Mouse (Mus musculus): ENCODE measurements around the gene 1700018B08Rik.

1700018B08Rik gene

DNA sequence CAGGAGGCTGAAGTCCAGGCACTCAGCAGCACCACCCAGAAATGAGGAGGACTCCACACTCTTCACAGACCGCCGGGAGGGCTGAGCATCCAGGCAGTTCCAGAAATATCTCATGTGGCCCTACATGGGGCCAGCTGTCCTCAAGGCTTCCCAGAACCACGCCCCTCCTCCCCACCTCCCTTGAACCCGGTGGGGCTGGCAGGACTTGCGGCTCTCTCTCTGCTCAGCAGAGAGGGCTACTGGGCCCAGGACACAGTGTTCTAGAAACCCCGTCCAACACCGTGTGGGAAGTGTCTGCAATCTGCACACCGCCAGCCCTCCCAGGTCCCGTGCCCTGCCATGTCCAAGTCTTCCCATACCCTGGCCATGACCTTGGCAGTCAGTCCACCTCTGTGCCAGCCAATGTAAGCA is 18.8 kb upstream of the 1700018B08Rik start:
- DNase-seq (ENCODE audit: extremely low read depth, low read depth): no peak

DNA sequence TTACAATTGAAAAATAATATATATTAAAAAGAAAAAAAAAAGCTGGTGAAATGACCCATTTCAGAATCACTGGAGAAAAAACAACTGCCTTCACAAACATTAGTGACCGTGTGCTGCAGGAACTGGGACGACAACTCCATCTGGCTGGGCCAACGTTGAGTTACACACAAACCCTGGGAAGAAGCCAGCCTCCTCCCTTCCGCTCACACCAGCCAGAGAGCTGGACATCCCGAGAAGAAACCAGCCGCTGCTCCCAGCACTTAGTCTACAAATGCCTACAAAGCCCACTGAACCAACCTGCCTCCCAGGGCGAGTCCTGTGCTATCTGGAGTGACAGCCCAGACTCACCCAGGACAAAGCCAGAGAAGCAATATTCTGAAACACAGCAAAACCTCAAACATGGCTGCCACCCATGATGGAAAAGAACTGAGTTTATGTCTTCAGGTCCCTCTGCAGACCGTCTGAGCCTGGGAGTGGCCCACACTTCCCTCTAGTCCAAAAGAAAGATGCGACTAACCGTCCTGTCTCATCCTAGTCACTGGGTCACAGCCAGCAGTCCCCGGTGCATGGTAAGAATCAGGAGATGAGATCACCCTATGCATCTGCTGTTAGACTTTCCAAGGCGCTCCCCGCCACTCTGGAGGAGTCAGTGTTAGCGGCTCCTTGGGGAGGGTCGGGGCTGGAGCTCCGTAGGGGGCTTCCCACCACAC is 17.7 kb upstream of the 1700018B08Rik start:
- DNase-seq (ENCODE audit: extremely low read depth, low read depth): no peak

DNA sequence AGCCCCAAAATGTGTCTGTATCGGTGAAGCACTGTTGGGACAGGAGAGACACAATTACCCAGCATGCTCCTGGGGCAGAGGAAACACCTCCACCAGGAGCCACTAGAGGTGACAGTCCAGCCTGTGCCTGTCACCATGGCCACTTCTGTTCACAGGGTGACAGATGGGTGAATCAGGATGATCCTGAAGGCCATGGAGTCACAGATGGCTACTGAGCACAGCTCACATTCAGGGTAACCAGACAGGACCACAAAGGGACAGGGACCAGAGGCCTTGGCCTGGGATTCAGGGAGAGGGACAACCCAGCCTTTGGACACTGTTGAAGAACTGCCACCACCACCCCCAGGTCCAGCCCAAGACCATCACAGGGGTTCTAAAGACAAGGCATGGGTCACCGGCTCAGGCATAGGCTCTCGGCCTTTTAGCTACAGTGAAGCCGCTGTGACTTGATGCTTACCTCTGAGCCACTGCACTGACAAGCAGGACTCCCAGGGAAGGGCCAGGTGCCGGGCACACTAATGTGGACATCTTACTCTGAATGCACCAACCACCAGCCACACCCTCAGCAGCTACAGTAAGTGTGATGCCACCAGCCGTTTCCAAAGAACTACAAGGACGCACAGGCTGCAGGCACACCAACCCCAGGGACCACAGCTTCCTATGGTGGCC is 16.4 kb upstream of the 1700018B08Rik start:
- DNase-seq (ENCODE audit: extremely low read depth, low read depth): no peak

DNA sequence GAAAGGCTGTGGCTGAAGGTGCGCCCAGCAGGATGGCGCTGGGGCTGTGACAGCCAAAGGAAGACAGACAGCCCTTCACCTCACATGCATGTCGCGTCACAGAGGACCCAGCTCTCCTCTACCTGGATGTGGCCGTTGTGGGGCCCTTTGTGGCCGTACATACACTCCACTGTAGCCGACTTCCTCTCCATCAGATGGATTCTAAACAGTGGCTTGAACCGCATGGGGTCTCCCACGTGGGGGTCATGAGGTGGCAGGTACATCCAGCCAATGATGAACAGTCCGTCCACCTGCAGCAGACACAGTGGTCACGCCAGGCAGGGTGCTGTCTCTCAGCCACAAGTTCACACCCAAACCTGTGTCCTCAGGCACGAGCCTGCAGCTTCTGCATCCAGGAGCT is 15.7 kb upstream of the 1700018B08Rik start:
- no peak for DNase-seq (ENCODE audit: extremely low read depth, low read depth)

DNA sequence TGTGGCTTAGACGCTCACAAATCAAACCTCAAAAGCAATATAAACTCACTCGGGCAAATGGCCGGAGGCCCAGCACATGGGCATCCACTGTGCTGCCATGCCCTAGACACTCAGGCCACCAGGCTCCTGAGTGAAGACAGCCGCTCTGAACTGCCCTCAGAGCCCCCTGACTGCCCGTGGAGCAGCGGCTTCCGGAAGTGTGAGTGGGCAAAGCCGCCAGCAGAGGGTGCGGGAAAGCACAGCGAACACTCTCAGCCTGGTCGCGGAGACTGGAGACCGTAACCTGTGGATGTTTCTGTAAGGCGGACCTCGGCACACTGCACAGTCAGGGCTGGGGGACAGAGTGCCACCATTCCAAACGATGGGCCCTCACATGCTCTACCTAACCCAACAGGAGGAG is 14.4 kb upstream of the 1700018B08Rik start:
- DNase-seq (ENCODE audit: extremely low read depth, low read depth): no peak

DNA sequence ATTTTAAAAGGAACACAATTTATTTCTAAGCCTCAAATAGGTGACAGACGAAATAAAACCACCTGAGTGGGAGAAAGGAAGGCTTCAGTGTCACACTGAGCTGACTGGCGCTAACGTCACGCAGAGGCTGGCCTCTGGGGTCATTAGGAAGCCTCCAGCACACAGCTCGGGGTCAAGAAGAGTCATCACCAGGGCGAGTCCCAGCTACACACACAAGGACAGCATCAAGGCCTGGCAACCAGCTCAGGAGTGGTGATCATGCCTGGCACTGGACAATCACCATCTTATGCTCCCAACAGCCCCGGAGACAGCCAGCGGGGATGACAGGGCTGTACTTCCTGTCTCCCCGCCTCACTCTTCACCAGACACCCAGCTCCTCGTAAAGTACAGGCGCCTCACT is 13.6 kb upstream of the 1700018B08Rik start:
- no peak for DNase-seq (ENCODE audit: extremely low read depth, low read depth)

DNA sequence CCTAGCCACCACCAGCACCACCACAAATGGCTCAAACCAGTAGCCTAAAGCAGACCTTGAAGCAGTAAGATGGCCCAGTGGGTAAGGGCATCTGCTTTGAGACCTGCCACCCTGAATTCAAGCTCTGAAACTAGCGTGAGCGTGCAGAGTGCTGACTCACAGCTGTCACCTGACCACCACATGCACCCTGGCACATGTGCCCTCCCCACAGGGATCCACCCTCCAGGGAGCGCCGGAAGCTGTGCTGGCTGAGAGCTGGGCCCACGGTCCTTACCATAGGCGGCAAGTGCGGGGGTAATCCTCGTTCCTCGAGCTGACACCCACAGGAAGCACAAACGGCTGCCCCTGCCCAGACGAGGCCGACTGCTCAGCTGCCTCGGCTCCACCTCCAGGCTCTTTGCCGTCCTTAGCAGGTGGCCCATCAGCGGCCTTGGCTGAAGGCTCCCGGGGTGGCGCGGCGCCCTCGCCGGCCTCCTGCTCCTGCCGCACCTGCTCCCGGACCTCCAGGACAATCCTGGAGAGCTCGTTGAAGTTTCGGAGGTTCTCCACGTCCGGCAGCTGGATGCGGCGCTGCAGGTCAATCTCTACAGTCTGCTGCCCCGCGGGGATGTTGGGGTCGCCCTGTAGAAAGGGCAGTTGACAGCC is 9.8 kb upstream of the 1700018B08Rik start:
- no peak for DNase-seq (ENCODE audit: extremely low read depth, low read depth)

DNA sequence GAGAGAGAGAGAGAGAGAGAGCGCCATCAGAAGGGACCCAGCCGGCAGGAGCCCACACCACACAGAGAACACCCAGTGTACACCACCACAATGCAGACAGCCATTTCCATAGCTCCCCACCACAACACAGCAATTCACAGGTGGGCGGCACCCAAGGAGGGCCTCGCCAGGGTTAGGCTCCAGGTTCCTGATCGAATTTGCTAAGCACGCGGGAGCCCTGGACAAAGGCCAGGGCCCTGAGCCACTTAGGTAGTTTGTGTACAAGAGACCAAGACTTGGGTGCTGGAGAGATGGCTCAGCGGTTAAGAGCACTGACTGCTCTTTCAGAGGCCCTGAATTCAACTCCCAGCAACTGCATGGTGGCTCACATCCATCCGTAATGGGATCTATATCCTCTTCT is 8.4 kb upstream of the 1700018B08Rik start:
- no peak for DNase-seq (ENCODE audit: extremely low read depth, low read depth)

DNA sequence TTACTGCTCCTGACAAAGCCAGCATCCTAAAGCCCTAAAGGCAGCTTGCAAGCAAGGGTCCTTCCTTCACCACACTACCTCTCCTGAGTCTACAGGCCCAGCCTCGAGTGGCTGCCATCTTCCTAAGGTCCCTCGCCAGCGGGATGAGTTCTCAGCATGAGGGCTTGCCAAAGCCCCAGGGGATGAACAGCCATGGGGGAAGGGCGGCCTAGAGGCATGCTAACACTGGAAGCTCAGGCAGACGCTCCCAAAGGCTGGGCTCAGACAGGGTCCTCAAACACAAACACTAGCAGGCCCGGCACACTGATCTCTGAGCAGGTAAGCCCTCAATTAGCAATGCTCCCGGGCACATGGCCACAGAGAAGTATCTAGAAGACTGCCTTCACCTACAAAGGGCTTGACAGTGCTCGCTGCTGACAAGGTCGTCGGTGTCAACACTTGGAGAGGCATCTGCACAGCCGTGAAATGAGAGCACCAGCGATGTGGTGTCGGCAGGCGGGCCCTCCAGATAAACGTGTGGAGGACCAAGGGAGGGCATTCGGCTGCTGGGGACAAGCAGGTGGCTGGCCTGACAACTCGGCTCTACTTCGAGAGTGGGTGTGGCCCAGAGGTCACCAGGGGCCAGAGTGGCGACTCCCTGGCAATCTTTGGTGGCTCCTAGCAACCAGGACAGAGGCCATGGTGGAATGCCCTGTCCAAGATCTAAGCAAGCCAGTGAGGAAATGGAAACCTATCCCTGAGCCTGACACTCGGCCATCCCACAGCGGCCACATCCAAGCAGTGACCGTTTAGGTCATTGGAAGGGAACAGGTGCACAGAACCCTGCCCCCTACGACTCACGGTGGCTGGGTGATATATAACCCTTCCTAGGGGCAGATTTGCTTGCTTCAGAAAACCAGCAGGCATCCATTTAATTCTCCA is 7.2 kb upstream of the 1700018B08Rik start:
- no peak for DNase-seq (ENCODE audit: extremely low read depth, low read depth)

DNA sequence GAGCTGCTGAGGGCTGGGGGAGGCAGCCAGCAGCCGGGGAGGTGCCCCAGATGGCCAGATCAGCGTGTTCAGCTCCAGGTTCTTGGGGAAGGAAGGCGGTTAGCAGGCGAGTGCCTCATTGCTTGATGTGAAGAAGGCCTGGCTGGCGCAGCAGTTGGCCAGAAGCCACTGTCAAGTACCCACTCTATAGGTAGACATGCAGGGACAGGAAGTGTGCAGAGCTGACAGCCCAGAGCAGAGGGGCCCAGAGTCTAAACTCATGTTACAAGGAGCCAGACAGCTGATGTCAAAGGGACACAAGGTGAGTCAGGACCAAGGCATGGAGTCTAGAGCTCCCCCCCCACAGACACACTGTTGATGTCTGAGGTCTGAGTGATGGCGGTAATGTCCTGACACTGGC is 5.9 kb upstream of the 1700018B08Rik start:
- no peak for DNase-seq (ENCODE audit: extremely low read depth, low read depth)

DNA sequence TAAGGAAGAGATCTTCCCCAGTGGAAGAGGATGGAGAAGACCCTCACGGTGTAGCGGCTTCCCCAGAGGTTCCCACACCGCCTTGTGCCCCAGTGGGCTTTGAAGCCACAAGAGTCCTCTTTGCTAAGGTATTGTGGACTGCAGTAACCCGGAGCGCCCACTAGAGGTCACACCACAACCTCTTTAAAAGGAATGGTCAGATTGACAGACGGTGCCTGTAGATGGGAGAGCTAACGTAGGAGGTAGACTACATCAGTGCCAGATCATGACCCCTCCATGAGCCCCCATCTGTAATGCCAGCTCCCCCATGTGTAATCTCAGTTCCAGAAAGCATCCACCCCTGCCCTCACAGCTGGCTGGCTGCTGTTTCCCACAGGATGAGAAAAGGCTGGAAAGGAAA is 3.0 kb upstream of the 1700018B08Rik start:
- peak; percentile 35 for DNase-seq (ENCODE audit: extremely low read depth, low read depth)

DNA sequence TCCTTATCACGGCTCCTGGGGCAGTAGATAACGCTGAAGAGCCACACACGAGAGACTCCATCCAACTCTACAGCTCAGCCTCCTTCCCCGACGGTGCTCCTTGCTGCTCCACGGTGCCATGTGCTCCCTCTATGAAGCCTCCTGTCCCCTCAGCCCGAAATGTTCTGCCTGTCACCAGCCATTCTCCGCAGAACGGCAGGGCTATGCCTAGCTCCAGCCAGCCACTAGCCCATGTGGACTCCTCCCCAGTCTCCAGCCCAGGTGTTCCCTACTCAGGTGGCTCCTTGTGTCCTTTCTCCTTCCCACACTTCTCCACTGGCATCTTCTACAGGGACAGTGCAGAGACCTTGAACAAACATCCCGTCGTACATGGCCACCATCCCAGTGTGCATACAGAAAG is 816 bp upstream of the 1700018B08Rik start:
- DNase-seq (ENCODE audit: extremely low read depth, low read depth): no peak

DNA sequence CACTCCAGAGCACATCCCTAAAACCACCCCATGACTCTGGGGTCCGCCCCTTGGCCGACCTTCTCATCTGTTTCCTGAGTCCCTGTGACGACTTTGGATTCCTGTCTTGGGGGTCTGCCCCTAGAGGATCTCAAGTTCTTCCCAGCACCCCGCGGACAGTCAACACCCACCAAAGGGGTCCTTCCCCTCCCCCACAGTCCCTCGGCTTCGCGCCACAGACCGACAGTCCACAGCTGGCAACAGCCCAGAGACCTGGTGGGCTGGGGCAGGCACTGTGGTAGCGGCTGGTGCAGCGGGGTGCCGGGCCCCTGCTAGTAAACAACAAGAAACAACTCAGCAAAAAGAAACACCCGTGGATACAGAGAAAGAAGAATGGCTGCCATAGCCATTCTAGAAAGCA is 1.2 kb downstream of the 1700018B08Rik start:
- DNase-seq (ENCODE audit: extremely low read depth, low read depth): no peak

DNA sequence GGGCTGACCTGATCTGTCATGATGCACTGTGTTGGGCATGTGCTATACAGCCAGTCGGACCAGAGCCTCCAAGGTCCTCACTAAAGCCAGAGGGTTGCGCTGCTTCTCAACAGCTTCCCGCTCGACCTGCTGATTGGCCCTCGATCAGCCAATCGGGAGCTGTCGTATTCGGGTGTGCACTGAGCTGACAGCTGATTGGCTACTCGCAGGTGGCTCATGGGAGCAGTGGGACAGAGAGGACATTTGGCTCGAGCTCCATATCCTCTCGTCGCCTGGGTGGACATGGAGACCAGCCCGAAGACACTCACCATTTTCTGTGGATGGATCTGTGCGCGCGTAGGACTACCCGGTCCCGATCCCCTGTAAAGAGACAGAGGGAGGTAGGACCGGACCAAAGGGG is 2.3 kb downstream of the 1700018B08Rik start:
- no peak for DNase-seq (ENCODE audit: extremely low read depth, low read depth)

DNA sequence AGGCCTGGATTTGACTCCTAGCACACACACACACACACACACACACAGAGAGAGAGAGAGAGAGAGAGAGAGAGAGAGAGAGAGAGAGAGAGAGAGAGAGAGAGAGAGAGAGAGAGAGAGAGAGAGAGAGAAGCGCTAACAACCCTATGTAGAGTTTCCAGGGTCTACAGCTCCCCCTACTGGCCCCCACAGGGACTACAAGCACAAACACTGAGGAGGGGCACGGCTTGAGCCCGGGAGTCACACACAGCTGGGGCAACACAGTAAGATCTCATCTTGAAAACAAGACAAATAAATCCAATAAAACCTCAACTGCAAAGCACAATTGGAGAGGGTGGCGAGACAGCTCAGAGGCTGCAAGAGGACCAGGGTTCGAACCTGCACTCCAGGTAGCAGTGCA is 11.7 kb downstream of the 1700018B08Rik start:
- DNase-seq (ENCODE audit: extremely low read depth, low read depth): no peak

DNA sequence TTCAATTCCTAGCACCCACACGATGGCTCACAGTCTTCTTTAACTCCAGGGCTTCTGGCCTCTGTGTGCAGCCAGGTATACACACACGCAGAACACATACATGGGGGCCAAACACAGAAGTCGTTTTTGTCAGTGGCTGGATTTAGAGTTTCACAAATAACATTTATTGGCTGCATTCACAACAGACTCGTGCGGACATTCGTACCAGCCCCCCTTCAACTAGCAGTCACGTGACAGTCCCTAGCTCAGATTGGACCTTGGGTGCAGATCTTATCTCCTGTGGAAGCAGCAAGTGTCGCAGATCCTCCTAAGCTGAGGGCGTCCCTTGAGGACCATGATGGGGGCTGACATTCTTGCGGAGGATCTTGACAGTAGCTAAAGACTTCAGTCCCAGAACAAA is 13.5 kb downstream of the 1700018B08Rik start:
- no peak for DNase-seq (ENCODE audit: extremely low read depth, low read depth)

DNA sequence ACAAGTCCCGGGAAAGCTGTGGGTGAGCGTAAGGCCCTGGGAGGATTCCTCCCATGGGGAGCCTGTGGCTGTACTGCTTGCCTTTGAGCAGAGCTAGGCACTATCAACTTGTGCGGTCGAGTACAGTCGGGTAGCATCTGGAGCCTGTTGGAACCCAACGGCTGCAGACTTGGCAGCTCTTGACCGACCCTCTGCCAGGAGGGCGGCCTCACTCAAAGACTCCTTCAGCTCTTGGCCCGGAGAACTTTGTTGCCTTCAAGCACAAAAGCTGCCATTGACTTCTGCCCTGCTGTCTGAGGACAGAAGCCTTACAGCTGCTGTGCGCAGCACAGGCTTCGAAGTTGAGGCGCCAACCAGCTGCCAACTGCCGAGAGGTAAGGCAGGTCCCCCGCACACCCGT is 15.3 kb downstream of the 1700018B08Rik start:
- no peak for DNase-seq (ENCODE audit: extremely low read depth, low read depth)

DNA sequence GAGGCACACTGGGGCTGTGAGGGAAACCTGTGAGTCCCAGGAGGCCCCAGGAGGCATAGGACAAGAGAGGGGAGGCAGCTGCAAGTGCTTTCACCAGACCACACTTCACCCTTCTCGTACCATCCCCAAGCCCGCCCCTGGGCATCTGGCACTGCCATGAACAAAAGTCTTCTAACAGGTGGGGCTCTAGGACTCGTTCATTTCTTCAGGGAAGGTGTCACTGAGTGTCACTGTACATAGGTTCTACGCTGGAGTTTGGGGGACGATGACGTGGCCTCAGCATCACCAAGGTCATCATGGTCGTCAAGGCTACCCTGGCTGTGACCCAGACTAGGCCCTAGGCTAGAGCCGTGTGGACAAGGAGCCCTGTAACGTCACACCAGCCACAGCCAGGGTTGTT is 16.4 kb downstream of the 1700018B08Rik start:
- no peak for DNase-seq (ENCODE audit: extremely low read depth, low read depth)

DNA sequence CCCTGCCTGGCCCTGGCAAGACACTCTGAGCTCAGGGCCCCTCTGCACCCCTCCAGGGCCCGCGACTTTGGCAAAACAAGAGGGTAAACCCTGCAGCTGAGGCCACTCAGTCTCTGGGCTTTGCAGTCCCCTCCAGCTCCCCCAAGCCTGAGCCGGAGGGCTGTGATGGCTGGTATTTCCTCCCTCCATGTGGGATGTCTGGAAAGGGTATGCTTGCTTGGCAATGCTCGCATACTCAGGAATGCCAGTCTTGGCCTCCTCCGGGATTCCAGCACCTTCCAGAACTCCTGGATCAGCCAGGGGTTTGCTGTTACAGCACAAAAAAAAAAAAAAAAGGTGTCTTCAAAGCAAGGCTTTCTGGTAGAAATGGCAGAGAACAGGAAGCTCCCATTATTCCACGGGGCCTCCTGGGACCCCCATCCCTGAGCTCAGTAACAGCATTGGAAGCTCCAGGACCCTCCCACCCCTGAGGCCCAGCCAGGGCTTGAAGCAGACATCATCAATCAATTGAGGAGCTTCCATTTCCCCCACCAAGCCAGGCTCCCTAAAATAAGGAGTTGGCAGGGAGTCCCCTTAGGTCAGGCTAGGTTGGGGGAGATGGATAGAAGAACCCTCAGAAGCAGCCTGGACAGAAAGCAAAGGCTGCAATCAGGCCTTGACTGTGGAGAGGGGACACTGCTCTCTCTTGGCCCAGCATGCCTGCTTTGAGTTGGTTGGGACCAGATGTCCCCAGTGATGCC is 17.1 kb downstream of the 1700018B08Rik start:
- DNase-seq (ENCODE audit: extremely low read depth, low read depth): no peak

DNA sequence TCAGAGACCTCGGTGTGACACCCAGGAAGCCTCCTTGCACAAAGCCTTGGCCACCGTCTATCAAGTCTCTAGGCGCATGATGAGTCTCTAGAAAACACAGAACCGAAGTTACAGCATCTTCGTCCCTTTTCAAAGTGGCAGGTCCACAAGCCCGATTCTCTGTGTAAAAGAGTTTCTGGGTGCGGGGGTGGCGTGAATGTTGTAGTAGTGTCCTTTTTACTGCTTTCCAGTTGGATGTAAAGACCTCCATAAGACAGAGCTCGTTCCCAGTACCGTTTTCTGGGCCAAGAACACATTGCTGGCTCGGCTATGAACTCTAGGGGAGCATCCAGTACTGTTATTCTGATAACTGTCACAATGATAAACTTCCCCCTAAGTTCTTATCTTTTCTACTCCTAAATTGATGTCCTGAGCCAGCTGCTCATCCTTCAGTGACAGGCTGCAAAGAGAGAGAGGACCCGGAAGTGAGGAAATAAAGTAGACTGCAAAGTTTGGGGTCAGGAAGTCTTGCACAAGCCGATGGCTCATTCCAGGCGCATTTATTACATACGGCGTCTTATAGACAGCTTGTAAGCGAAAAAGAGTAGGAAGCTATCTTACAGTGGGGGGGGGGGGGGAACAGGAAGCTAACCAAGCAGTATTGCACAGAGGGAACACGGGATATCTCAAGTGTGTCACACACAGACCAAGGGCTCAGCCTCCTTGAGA is 18.9 kb downstream of the 1700018B08Rik start:
- DNase-seq (ENCODE audit: extremely low read depth, low read depth): no peak

Data from MEL-GATA-1-ER (cell line).